Mouse (Mus musculus): ENCODE data around the gene Mertk. TPM values are rescaled to one million over a fixed set of nuclear protein-coding genes. Genes with fewer than 3 reads are reported as not detected.
"Not testable (repeated sequence)": the region's sequence is repeated elsewhere in the genome, so short reads cannot be mapped to it uniquely, and the experiment has no call there.

The Mertk gene
- polyA plus RNA-seq, 1 experiment from 2014 or later = 4.9 TPM

GRCm38 (mm10) chr2:128693828-128694227, 4.9 kb upstream of the Mertk start:
- H3K27me3 ChIP-seq (ENCODE audit: control insufficient read depth, insufficient read depth, low read length); H3K4me1 ChIP-seq (ENCODE audit: control insufficient read depth in 2 of 2, insufficient read depth in 2 of 2, low read length in 2 of 2); ATAC-seq (ENCODE audit: insufficient number of reproducible peaks, insufficient read depth, low FRiP score, low read depth); H3K27ac ChIP-seq (replicated peaks in 1 of 2; ENCODE audit: control insufficient read depth in 1 of 2, insufficient read depth in 1 of 2, low read depth in 2 of 2, low read length in 2 of 2); H3K9me3 ChIP-seq (ENCODE audit: control insufficient read depth, low read length); H3K36me3 ChIP-seq (ENCODE audit: control insufficient read depth, insufficient read depth, low read length); H3K4me2 ChIP-seq (ENCODE audit: low read length); H3K4me3 ChIP-seq (ENCODE audit: control insufficient read depth in 1 of 2, insufficient read depth in 1 of 2, low read depth in 1 of 2, low read length in 2 of 2); H3K9ac ChIP-seq (ENCODE audit: low read length): not testable (repeated sequence)
- WGBS = 87% methylated on average over 2 of the region's 3 CpGs

DNA sequence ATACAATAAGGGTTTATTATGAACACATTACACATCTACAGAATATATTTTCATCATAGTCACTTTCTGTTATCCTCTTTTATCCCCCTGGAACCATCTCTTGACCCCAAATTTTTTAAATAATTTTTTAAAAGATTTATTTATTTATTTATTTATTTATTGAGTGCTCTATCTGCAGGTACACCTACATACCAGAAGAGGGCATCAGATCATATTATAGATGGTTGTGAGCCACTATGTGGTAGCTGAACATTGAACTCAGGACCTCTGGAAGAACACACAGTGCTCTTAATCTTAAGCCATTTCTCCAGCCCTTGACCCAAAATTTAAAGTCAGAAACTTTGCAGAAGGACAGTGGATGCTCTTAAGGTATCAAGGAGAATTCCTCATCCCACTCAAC, 4.2 kb upstream of the Mertk start:
- Histone ChIP-seq H3K9ac (ENCODE audit: low read length) (no peak overlapping the region), H3K4me1 (ENCODE audit: control insufficient read depth in 2 of 2, insufficient read depth in 2 of 2, low read length in 2 of 2) (peaks cover 0 to 4% of the 10 kb centered on the region in 2 experiments; a peak in 2 of 4 replicates), H3K36me3 (ENCODE audit: control insufficient read depth, insufficient read depth, low read length) (no peaks in the 10 kb centered on the region), H3K4me3 (ENCODE audit: control insufficient read depth in 1 of 2, insufficient read depth in 1 of 2, low read depth in 1 of 2, low read length in 2 of 2) (no peak overlapping the region), H3K27me3 (ENCODE audit: control insufficient read depth, insufficient read depth, low read length) (no peaks in the 10 kb centered on the region; the same call in 1 of the 2 replicates), H3K4me2 (ENCODE audit: low read length) (no peak overlapping the region), H3K27ac (replicated peaks in 1 of 2; ENCODE audit: control insufficient read depth in 1 of 2, insufficient read depth in 1 of 2, low read depth in 2 of 2, low read length in 2 of 2) (no peak overlapping the region), H3K9me3 (ENCODE audit: control insufficient read depth, low read length) (no peaks in the 10 kb centered on the region)
- no peak for ATAC-seq (ENCODE audit: insufficient number of reproducible peaks, insufficient read depth, low FRiP score, low read depth)

GRCm38 (mm10) chr2:128696426-128696825, 2.3 kb upstream of the Mertk start:
- ATAC-seq (ENCODE audit: insufficient number of reproducible peaks, insufficient read depth, low FRiP score, low read depth) = no peak
- Histone ChIP-seq H3K9ac (ENCODE audit: low read length) (no peak overlapping the region), H3K9me3 (ENCODE audit: control insufficient read depth, low read length) (no peaks in the 10 kb centered on the region), H3K27me3 (ENCODE audit: control insufficient read depth, insufficient read depth, low read length) (no peaks in the 10 kb centered on the region), H3K4me3 (ENCODE audit: control insufficient read depth in 1 of 2, insufficient read depth in 1 of 2, low read depth in 1 of 2, low read length in 2 of 2) (no peak overlapping the region), H3K4me2 (ENCODE audit: low read length) (no peak overlapping the region), H3K27ac (replicated peaks in 1 of 2; ENCODE audit: control insufficient read depth in 1 of 2, insufficient read depth in 1 of 2, low read depth in 2 of 2, low read length in 2 of 2) (no peak overlapping the region), H3K4me1 (ENCODE audit: control insufficient read depth in 2 of 2, insufficient read depth in 2 of 2, low read length in 2 of 2) (peaks cover 0 to 4% of the 10 kb centered on the region in 2 experiments; a peak in 2 of 4 replicates), H3K36me3 (ENCODE audit: control insufficient read depth, insufficient read depth, low read length) (no peaks in the 10 kb centered on the region)
- 41% methylated on average over 3 of the region's 3 CpGs for WGBS

DNA sequence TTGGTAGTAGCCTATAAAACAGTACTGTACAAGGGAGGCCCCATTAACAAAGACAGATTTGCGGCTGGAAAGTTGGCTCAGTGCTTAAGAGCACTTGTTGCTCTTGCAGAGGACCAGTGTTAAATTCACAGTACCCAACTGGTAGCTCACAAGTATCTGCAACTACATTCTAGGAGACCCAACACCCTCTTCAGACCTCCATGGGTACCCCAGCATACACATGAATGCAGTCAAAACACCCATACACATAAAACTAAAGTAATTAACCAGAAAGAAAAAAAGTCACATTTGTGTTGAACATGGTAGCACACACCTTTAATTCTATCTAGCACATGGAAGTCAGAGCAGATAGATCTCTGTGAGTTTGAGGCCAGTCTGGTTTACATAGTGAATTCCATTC, 1.7 kb upstream of the Mertk start:
- Histone ChIP-seq H3K9ac (ENCODE audit: low read length) (no peak overlapping the region), H3K4me3 (ENCODE audit: control insufficient read depth in 1 of 2, insufficient read depth in 1 of 2, low read depth in 1 of 2, low read length in 2 of 2) (no peak overlapping the region), H3K4me1 (ENCODE audit: control insufficient read depth in 2 of 2, insufficient read depth in 2 of 2, low read length in 2 of 2) (peaks cover 0 to 4% of the 10 kb centered on the region in 2 experiments; a peak in 2 of 4 replicates), H3K4me2 (ENCODE audit: low read length) (no peak overlapping the region), H3K36me3 (ENCODE audit: control insufficient read depth, insufficient read depth, low read length) (no peaks in the 10 kb centered on the region), H3K9me3 (ENCODE audit: control insufficient read depth, low read length) (no peaks in the 10 kb centered on the region), H3K27me3 (ENCODE audit: control insufficient read depth, insufficient read depth, low read length) (no peaks in the 10 kb centered on the region), H3K27ac (replicated peaks in 1 of 2; ENCODE audit: control insufficient read depth in 1 of 2, insufficient read depth in 1 of 2, low read depth in 2 of 2, low read length in 2 of 2) (no peak overlapping the region)
- WGBS = 81% methylated on average over 1 of the region's 1 CpGs
- no peak for ATAC-seq (ENCODE audit: insufficient number of reproducible peaks, insufficient read depth, low FRiP score, low read depth)

GRCm38 (mm10) chr2:128697566-128697965, 1.2 kb upstream of the Mertk start:
- H3K4me3 ChIP-seq (ENCODE audit: control insufficient read depth in 1 of 2, insufficient read depth in 1 of 2, low read depth in 1 of 2, low read length in 2 of 2) = no peak overlapping the region
- peaks cover 0 to 4% of the 10 kb centered on the region in 2 experiments; a peak in 2 of 4 replicates for H3K4me1 ChIP-seq (ENCODE audit: control insufficient read depth in 2 of 2, insufficient read depth in 2 of 2, low read length in 2 of 2)
- ATAC-seq (ENCODE audit: insufficient number of reproducible peaks, insufficient read depth, low FRiP score, low read depth) = no peak
- no peak overlapping the region for H3K27ac ChIP-seq (replicated peaks in 1 of 2; ENCODE audit: control insufficient read depth in 1 of 2, insufficient read depth in 1 of 2, low read depth in 2 of 2, low read length in 2 of 2)
- H3K9ac ChIP-seq (ENCODE audit: low read length) = peak overlapping the region; percentile 28; the same call in 1 of the 2 replicates
- H3K4me2 ChIP-seq (ENCODE audit: low read length) = peak overlapping the region; percentile 89
- 55% methylated on average over 5 of the region's 5 CpGs for WGBS
- no peaks in the 10 kb centered on the region for H3K27me3 ChIP-seq (ENCODE audit: control insufficient read depth, insufficient read depth, low read length)
- H3K9me3 ChIP-seq (ENCODE audit: control insufficient read depth, low read length) = no peaks in the 10 kb centered on the region
- H3K36me3 ChIP-seq (ENCODE audit: control insufficient read depth, insufficient read depth, low read length) = no peaks in the 10 kb centered on the region

DNA sequence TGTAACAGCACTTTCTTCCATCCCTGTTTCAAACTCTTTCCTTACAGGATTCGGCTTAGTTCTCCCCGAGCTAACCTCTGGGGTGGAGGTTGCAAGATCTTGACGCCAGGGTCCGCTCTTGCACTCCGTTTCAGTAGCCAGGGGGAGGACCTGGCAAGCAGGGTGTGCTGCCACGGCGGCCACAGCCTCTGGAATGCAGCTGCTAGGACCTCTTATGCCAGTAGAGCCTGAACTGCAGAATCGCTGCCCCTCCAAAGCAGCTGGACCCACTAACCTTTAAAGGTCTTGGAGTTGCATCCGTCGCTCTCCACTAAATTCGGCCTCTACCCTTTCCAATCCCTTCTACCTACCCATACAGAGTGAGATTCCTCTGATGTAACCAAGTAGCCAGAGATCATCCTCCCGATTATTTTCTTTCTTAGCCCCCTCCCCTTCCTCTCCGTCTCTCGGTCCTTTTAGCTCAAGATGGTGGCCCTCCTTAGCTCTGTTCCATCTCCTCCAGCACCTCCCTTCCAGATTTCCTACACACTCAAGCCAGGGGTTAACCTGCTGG, 540 bp upstream of the Mertk start:
- peak overlapping the region; percentile 78 to 91 for H3K4me3 ChIP-seq (ENCODE audit: control insufficient read depth in 1 of 2, insufficient read depth in 1 of 2, low read depth in 1 of 2, low read length in 2 of 2)
- peak overlapping the region; percentile 89 for H3K4me2 ChIP-seq (ENCODE audit: low read length)
- no peaks in the 10 kb centered on the region for H3K9me3 ChIP-seq (ENCODE audit: control insufficient read depth, low read length)
- H3K36me3 ChIP-seq (ENCODE audit: control insufficient read depth, insufficient read depth, low read length) = no peaks in the 10 kb centered on the region
- peak; percentile 88 for ATAC-seq (ENCODE audit: insufficient number of reproducible peaks, insufficient read depth, low FRiP score, low read depth)
- peak overlapping the region; percentile 92 to 96 for H3K27ac ChIP-seq (replicated peaks in 1 of 2; ENCODE audit: control insufficient read depth in 1 of 2, insufficient read depth in 1 of 2, low read depth in 2 of 2, low read length in 2 of 2)
- under 1% methylated on average over 14 of the region's 14 CpGs for WGBS
- peaks cover 0 to 4% of the 10 kb centered on the region in 2 experiments; a peak in 3 of 4 replicates for H3K4me1 ChIP-seq (ENCODE audit: control insufficient read depth in 2 of 2, insufficient read depth in 2 of 2, low read length in 2 of 2)
- H3K9ac ChIP-seq (ENCODE audit: low read length) = peak overlapping the region; percentile 87
- no peaks in the 10 kb centered on the region for H3K27me3 ChIP-seq (ENCODE audit: control insufficient read depth, insufficient read depth, low read length)

GRCm38 (mm10) chr2:128699201-128699885, 587 bp downstream of the Mertk start:
- no peaks in the 10 kb centered on the region for H3K9me3 ChIP-seq (ENCODE audit: control insufficient read depth, low read length)
- under 1% methylated on average over 24 of the region's 24 CpGs for WGBS
- ATAC-seq (ENCODE audit: insufficient number of reproducible peaks, insufficient read depth, low FRiP score, low read depth) = no peak

More at GRCm38 (mm10) chr2:128699201-128699885, 587 bp downstream of the Mertk start:
- peaks cover 0 to 4% of the 10 kb centered on the region in 2 experiments; a peak in 3 of 4 replicates for H3K4me1 ChIP-seq (ENCODE audit: control insufficient read depth in 2 of 2, insufficient read depth in 2 of 2, low read length in 2 of 2)
- H3K4me2 ChIP-seq (ENCODE audit: low read length) = peak overlapping the region; percentile 89
- H3K4me3 ChIP-seq (ENCODE audit: control insufficient read depth in 1 of 2, insufficient read depth in 1 of 2, low read depth in 1 of 2, low read length in 2 of 2) = peak overlapping the region; percentile 78 to 91
- H3K27me3 ChIP-seq (ENCODE audit: control insufficient read depth, insufficient read depth, low read length) = no peaks in the 10 kb centered on the region
- H3K9ac ChIP-seq (ENCODE audit: low read length) = peak overlapping the region; percentile 87
- H3K36me3 ChIP-seq (ENCODE audit: control insufficient read depth, insufficient read depth, low read length) = no peaks in the 10 kb centered on the region
- peak overlapping the region; percentile 83 to 92 for H3K27ac ChIP-seq (replicated peaks in 1 of 2; ENCODE audit: control insufficient read depth in 1 of 2, insufficient read depth in 1 of 2, low read depth in 2 of 2, low read length in 2 of 2)

Data from heart, embryonic 14.5 days (tissue).